Mouse (Mus musculus) liver, postnatal 0 days (tissue): Measurements from ENCODE around the gene Rel.

Experiments used
- CTCF ChIP-seq: sonication (generic); IDR thresholded peaks from 2 replicates; pipeline ENCODE4 v1.5.1; 2016; ENCODE audit warnings: antibody characterized with exemption, low read depth
- EP300 ChIP-seq: IDR thresholded peaks from 2 replicates; pipeline ENCODE4 v1.6.1; 2016; ENCODE audit warnings: antibody characterized with exemption, low read depth, mild to moderate bottlenecking

DNA sequence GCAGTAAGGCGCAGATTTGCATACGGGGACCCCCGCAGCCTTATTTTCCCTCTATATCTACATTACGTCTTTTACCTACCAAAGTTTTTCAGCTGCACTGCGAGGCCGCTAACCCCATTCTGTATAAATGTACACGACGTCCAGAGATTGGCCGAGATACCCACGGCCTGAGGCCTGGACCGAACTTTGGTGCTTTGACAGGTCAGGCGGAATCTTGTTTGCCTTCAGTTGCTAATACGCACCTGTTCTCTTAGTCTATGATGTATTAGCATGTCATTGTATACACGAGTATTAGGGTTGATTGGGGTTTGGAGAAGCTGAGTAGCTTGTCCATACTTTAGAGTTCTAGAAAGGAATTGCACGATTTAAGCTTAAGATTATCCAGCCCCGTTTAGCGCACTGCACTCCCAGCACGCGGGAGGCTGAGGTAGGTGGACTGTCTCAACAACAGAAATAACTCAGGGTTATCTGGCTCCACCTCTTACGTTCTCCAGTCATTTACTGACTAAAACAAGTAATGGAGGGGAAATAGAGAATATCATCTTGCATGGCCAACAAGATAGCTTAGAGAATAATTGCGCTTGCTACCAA is 832 bp upstream of the Rel start:
- TF ChIP-seq CTCF (no peak), EP300 (no peak)
